ENCODE assay signal across 15 mouse cellular contexts in genomic region chr5:101112151-101112769, GRCm38 (mm10).
A peak's percentile ranks its signal among the peaks of the same experiment; 100 is the strongest.
DNase-seq lines count a peak whose midpoint lies in the region; ATAC-seq and TF ChIP-seq lines count a peak whose summit lies in the region.
"Had no signal": no experiment of that assay in that cellular context is flagged by ENCODE, and none has a peak within 500 bp of the region (broad histone marks: within the 10 kb centered on the region; RNA-seq: fewer than 3 reads in every experiment).

No protein-coding gene starts in this region.

- no peak overlapping the region for H3K9ac ChIP-seq in lung, embryonic 14.5 days
- H3K9ac ChIP-seq in limb, embryonic 11.5 days (ENCODE audit: low read length) = no peak overlapping the region
- no peak overlapping the region for H3K9ac ChIP-seq in stomach, postnatal 0 days (ENCODE audit: low read length)
- H3K9ac ChIP-seq: embryonic facial prominence, embryonic 12.5 days; liver, embryonic 13.5 days had no signal

- no peak for TF ChIP-seq EP300 in stomach, postnatal 0 days (optimal IDR thresholded peaks at IDR 0.05)

- no peak overlapping the region for H3K4me3 ChIP-seq in lung, embryonic 14.5 days (ENCODE audit: low read depth, low read length)
- no peak overlapping the region for H3K4me3 ChIP-seq in limb, embryonic 11.5 days (ENCODE audit: low read depth, low read length)
- no peak overlapping the region for H3K4me3 ChIP-seq in stomach, postnatal 0 days (ENCODE audit: low read depth, low read length)
- no peak overlapping the region for H3K4me3 ChIP-seq in thymus, adult 2 months (ENCODE audit: control insufficient read depth, insufficient read depth, low read length)
- H3K4me3 ChIP-seq: embryonic facial prominence, embryonic 12.5 days; heart, adult 2 months; layer of hippocampus, adult 2 months; liver, embryonic 13.5 days had no signal

- WGBS in lung, embryonic 14.5 days = 19% methylated on average over 7 of the region's 7 CpGs
- WGBS in limb, embryonic 11.5 days = 14% methylated on average over 7 of the region's 7 CpGs
- WGBS in stomach, postnatal 0 days = 29% methylated on average over 7 of the region's 7 CpGs
- 68% methylated on average over 7 of the region's 7 CpGs for WGBS in thymus, adult 2 months

- 0 out of 2 replicates have a peak overlapping the region, but pooled peaks have one; percentile 24 for H3K4me2 ChIP-seq in lung, embryonic 14.5 days
- no peak overlapping the region for H3K4me2 ChIP-seq in limb, embryonic 11.5 days (ENCODE audit: low read depth, severe bottlenecking)
- no peak overlapping the region for H3K4me2 ChIP-seq in stomach, postnatal 0 days (replicated peaks; ENCODE audit: low read depth)
- H3K4me2 ChIP-seq: embryonic facial prominence, embryonic 12.5 days; liver, embryonic 13.5 days had no signal

- no peak for TF ChIP-seq POLR2A in thymus, adult 2 months (IDR thresholded peaks at IDR 0.05; ENCODE audit: control insufficient read depth, extremely low read depth, insufficient read depth, low read length, poor library complexity)

- H3K36me3 ChIP-seq in lung, embryonic 14.5 days (ENCODE audit: insufficient read depth) = no peaks in the 10 kb centered on the region
- no peaks in the 10 kb centered on the region for H3K36me3 ChIP-seq in limb, embryonic 11.5 days (ENCODE audit: control insufficient read depth, insufficient read depth, low read length)
- no peaks in the 10 kb centered on the region for H3K36me3 ChIP-seq in stomach, postnatal 0 days (ENCODE audit: control insufficient read depth, insufficient read depth, low read length)
- no peaks in the 10 kb centered on the region for H3K36me3 ChIP-seq in thymus, adult 2 months (ENCODE audit: control insufficient read depth, insufficient read depth, low read length)
- H3K36me3 ChIP-seq: embryonic facial prominence, embryonic 12.5 days; liver, embryonic 13.5 days had no signal

- no peaks in the 10 kb centered on the region for H3K4me1 ChIP-seq in lung, embryonic 14.5 days (ENCODE audit: insufficient read depth)
- no peaks in the 10 kb centered on the region for H3K4me1 ChIP-seq in limb, embryonic 11.5 days (ENCODE audit: control insufficient read depth, insufficient read depth, low read length)
- no peaks in the 10 kb centered on the region for H3K4me1 ChIP-seq in stomach, postnatal 0 days (replicated peaks; ENCODE audit: control insufficient read depth, insufficient read depth)
- no peaks in the 10 kb centered on the region for H3K4me1 ChIP-seq in thymus, adult 2 months (replicated peaks; ENCODE audit: control insufficient read depth, insufficient read depth, low read length)
- H3K4me1 ChIP-seq: embryonic facial prominence, embryonic 12.5 days; liver, embryonic 13.5 days had no signal

- no peaks in the 10 kb centered on the region for H3K27me3 ChIP-seq in lung, embryonic 14.5 days (ENCODE audit: insufficient read depth, low read length)
- no peaks in the 10 kb centered on the region for H3K27me3 ChIP-seq in limb, embryonic 11.5 days (ENCODE audit: control insufficient read depth, insufficient read depth, low read length)
- H3K27me3 ChIP-seq in stomach, postnatal 0 days (ENCODE audit: control insufficient read depth, insufficient read depth, low read length) = no peaks in the 10 kb centered on the region
- no peaks in the 10 kb centered on the region for H3K27me3 ChIP-seq in thymus, adult 2 months (ENCODE audit: control insufficient read depth, insufficient read depth, low read length)
- H3K27me3 ChIP-seq: embryonic facial prominence, embryonic 12.5 days; liver, embryonic 13.5 days had no signal

- no peaks in the 10 kb centered on the region for H3K9me3 ChIP-seq in lung, embryonic 14.5 days (ENCODE audit: low read depth, low read length)
- H3K9me3 ChIP-seq in limb, embryonic 11.5 days (ENCODE audit: control insufficient read depth, low read length) = no peaks in the 10 kb centered on the region
- no peaks in the 10 kb centered on the region for H3K9me3 ChIP-seq in stomach, postnatal 0 days (ENCODE audit: control insufficient read depth, low read length)
- H3K9me3 ChIP-seq: embryonic facial prominence, embryonic 12.5 days; liver, embryonic 13.5 days had no signal

- peak; percentile 37 for DNase-seq in lung, embryonic 14.5 days
- no peak for DNase-seq in lung, postnatal 10 days
- DNase-seq in NIH3T3 (ENCODE audit: low read depth) = peak; percentile 27
- peak; percentile 3 for DNase-seq in kidney, adult 9 months
- peak; percentile 36 for DNase-seq in limb, embryonic 11.5 days (ENCODE audit: low spot score)
- no peak for DNase-seq in layer of hippocampus, postnatal 25 days (ENCODE audit: extremely low spot score in 1 of 2, low spot score in 1 of 2)
- DNase-seq in stomach, postnatal 0 days (ENCODE audit: low spot score) = no peak
- no peak for DNase-seq in thymus, adult 2 months
- DNase-seq: cerebellum, adult 18-20 months; heart, adult 2 months; heart, postnatal 14 days; liver, embryonic 13.5 days; right cerebral cortex, postnatal 25 days had no signal

- ATAC-seq in lung, embryonic 14.5 days (ENCODE audit: insufficient read depth) = peak; percentile 47; the same call in 1 of the 2 replicates
- no peak for ATAC-seq in limb, embryonic 11.5 days (ENCODE audit: insufficient number of reproducible peaks, low FRiP score, low TSS enrichment, low read depth)
- ATAC-seq in stomach, postnatal 0 days (ENCODE audit: low FRiP score, low TSS enrichment) = no peak

- TF ChIP-seq CTCF in lung, embryonic 14.5 days (IDR thresholded peaks at IDR 0.05; ENCODE audit: low read depth) = no peak
- TF ChIP-seq CTCF in stomach, postnatal 0 days (IDR thresholded peaks at IDR 0.05; ENCODE audit: low read depth) = no peak
- TF ChIP-seq CTCF in thymus, adult 2 months (IDR thresholded peaks at IDR 0.05; ENCODE audit: borderline replicate concordance, control insufficient read depth, extremely low read depth, insufficient read depth, low read length, poor library complexity) = no peak

- H3K27ac ChIP-seq in lung, embryonic 14.5 days (ENCODE audit: low read depth) = peak overlapping the region; percentile 22
- H3K27ac ChIP-seq in limb, embryonic 11.5 days (replicated peaks; ENCODE audit: low read depth, low read length) = no peak overlapping the region
- no peak overlapping the region for H3K27ac ChIP-seq in stomach, postnatal 0 days (replicated peaks)
- no peak overlapping the region for H3K27ac ChIP-seq in thymus, adult 2 months (ENCODE audit: control insufficient read depth, insufficient read depth, low read length)
- H3K27ac ChIP-seq: embryonic facial prominence, embryonic 12.5 days; heart, adult 2 months; layer of hippocampus, adult 2 months; liver, embryonic 13.5 days had no signal

Comparison
In these comparisons a context has a peak if more than half of its experiments do, and no peak if none do; other contexts are left out.
1. DNase-seq: peak in lung, embryonic 14.5 days (single experiment), NIH3T3 (single experiment), kidney, adult 9 months (single experiment) and limb, embryonic 11.5 days (single experiment); none in lung, postnatal 10 days (single experiment), layer of hippocampus, postnatal 25 days (0 of 2), stomach, postnatal 0 days (single experiment) and thymus, adult 2 months (single experiment).